Mouse (Mus musculus) left cerebral cortex, postnatal 25 days (tissue): ENCODE data around the gene Slc7a9. TPM values are rescaled to one million over a fixed set of nuclear protein-coding genes. Genes with fewer than 3 reads are reported as not detected.

Experiments used
- DNase-seq, 2 experiments: peaks; one replicate each; pipeline ENCODE4 v3.0.0; 2022; ENCODE audit warnings: low spot score in 2 of 2, mixed read lengths in 1 of 2
- intact Hi-C: fragments of 180-260 bp; cut with DNase I; formaldehyde crosslinking; loops from one replicate; pipeline ENCODE4 v1.15.1; 2025
- total RNA-seq, 2 experiments: library from RNA; stranded (reverse); gene quantifications; 2 replicates each; pipeline ENCODE4 v1.2.3; 2021

The Slc7a9 gene
- total RNA-seq, 2 experiments from 2014 or later = not detected

- peak in 1 of 2 experiments; percentile 66 for DNase-seq
- intact Hi-C loops = no loop called here
Measured at GRCm38 (mm10) chr7:35497516-35497915, 48.9 kb downstream of the Slc7a9 start.

- intact Hi-C loops = loop anchor here (5.0 kb wide), 1 partner anchor 75 kb away; no protein-coding TSS in a partner anchor
- DNase-seq = no peak
Measured at GRCm38 (mm10) chr7:35501995-35502394, 53.4 kb downstream of the Slc7a9 start.

Other genes starting within 250 kb of the Slc7a9 start
- gene Lrp3, start 233.3 kb upstream of the Slc7a9 start, total RNA-seq = 10 to 100 TPM; 79.3 to 81.5 TPM
- gene Gpatch1, start 130.4 kb upstream of the Slc7a9 start, total RNA-seq = 10 to 100 TPM; 23.3 to 26.4 TPM
- gene Rhpn2, start 114.6 kb upstream of the Slc7a9 start, total RNA-seq = 1 to 10 TPM; 3.4 to 4.2 TPM
- gene Faap24, start 52.0 kb upstream of the Slc7a9 start, total RNA-seq = 1 to 10 TPM; 7.7 to 8.3 TPM
- 10 to 100 TPM; 18.2 to 23.3 TPM for gene Cep89, start 51.8 kb upstream of the Slc7a9 start, total RNA-seq
- under 1 TPM; 0.23 to 0.53 TPM for gene Tdrd12, start 88.9 kb downstream of the Slc7a9 start, total RNA-seq
- 10 to 100 TPM; 69.2 to 73.8 TPM for gene Nudt19, start 107.5 kb downstream of the Slc7a9 start, total RNA-seq
- under 1 TPM; 0.48 TPM for gene Rgs9bp, start 136.8 kb downstream of the Slc7a9 start, total RNA-seq
- 10 to 100 TPM; 40.3 to 42.6 TPM for gene Ankrd27, start 137.4 kb downstream of the Slc7a9 start, total RNA-seq
- gene Pdcd5, start 198.7 kb downstream of the Slc7a9 start, total RNA-seq = 10 to 100 TPM; 67.3 to 72.0 TPM